Mouse (Mus musculus) liver, embryonic 11.5 days (tissue): Measurements from ENCODE around the gene Mvk. TPM values are rescaled to one million over a fixed set of nuclear protein-coding genes. Genes with fewer than 3 reads are reported as not detected.
A peak's percentile ranks its signal among the peaks of the same experiment; 100 is the strongest.

Experiments used
- ATAC-seq: fragments of 200-750 bp; cut with Nextera tagmentation; replicated peaks from 2 replicates; pipeline ENCODE4 v1.8.0; 2017; ENCODE audit warnings: moderate number of reproducible peaks, mild to moderate bottlenecking, moderate TSS enrichment, moderate library complexity; ENCODE audit not compliant: low FRiP score
- DNase-seq: peaks from one replicate; pipeline ENCODE4 v3.0.0-alpha.2; 2017; ENCODE audit warnings: low spot score
- H3K27ac ChIP-seq: fragments of 300-500 bp; sonication (generic); 2 replicates; pipeline ENCODE4 v1.5.1; 2014; ENCODE audit warnings: mild to moderate bottlenecking, low read depth, low read length, control low read depth
- H3K27me3 ChIP-seq: fragments of 300-500 bp; sonication (generic); replicated peaks from 2 replicates; pipeline ENCODE4 v1.6.1; 2014; ENCODE audit warnings: low read length, mixed read lengths; ENCODE audit not compliant: control insufficient read depth, insufficient read depth
- H3K36me3 ChIP-seq: fragments of 300-500 bp; sonication (generic); 2 replicates; pipeline ENCODE4 v1.6.1; 2014; ENCODE audit warnings: mild to moderate bottlenecking, low read length, moderate library complexity, mixed read lengths; ENCODE audit not compliant: control insufficient read depth, insufficient read depth
- H3K4me1 ChIP-seq: fragments of 300-500 bp; sonication (generic); replicated peaks from 2 replicates; pipeline ENCODE4 v1.6.1; 2014; ENCODE audit warnings: low read length, mixed read lengths; ENCODE audit not compliant: control insufficient read depth, insufficient read depth
- H3K4me2 ChIP-seq: fragments of 300-500 bp; sonication (generic); 2 replicates; pipeline ENCODE4 v1.6.1; 2014; ENCODE audit warnings: mild to moderate bottlenecking, control low read depth, moderate library complexity
- H3K4me3 ChIP-seq: fragments of 300-500 bp; sonication (generic); 2 replicates; pipeline ENCODE4 v1.5.1; 2014; ENCODE audit warnings: low read depth, low read length, control low read depth
- H3K9ac ChIP-seq: fragments of 300-500 bp; sonication (generic); 2 replicates; pipeline ENCODE4 v1.6.1; 2014; ENCODE audit warnings: low read depth, low read length, control low read depth
- H3K9me3 ChIP-seq: fragments of 300-500 bp; sonication (generic); 2 replicates; pipeline ENCODE4 v1.6.1; 2016; ENCODE audit warnings: low read length, inconsistent platforms, mixed read lengths; ENCODE audit not compliant: control insufficient read depth
- WGBS: fragments of 180-500 bp; shearing (Covaris S2); extraction: QIAGEN DNeasy Blood & Tissue Kit; methylation state at CpG from one replicate; pipeline ENCODE4 v1.1.7; 2014; 5-methylcytosine and 5-hydroxymethylcytosine counted together
- polyA plus RNA-seq: library from polyadenylated mRNA; unstranded; fragments of >200 nt; fragmentation: Nextera tagmentation; extraction: Ambion mirVana; gene quantifications from 2 replicates; pipeline ENCODE4 v1.2.1, GENCODE M21; 2014

Mvk gene
- polyA plus RNA-seq, 1 experiment from 2014 or later, result 48.5 TPM

- ATAC-seq, result no peak
- peaks cover 28% of the 10 kb centered on the region for H3K4me1 ChIP-seq
- no peak overlapping the region for H3K27ac ChIP-seq
- H3K4me2 ChIP-seq, result no peak overlapping the region
- 86% methylated on average over 2 of the region's 2 CpGs for WGBS
- DNase-seq, result no peak
- no peaks in the 10 kb centered on the region; the same call in 1 of the 2 replicates for H3K27me3 ChIP-seq
- H3K4me3 ChIP-seq, result no peak overlapping the region
- H3K9me3 ChIP-seq, result no peaks in the 10 kb centered on the region
- H3K9ac ChIP-seq, result no peak overlapping the region
- H3K36me3 ChIP-seq, result no peaks in the 10 kb centered on the region
Observed at GRCm38 (mm10) chr5:114464561-114464960, 20.5 kb downstream of the Mvk start.

DNA sequence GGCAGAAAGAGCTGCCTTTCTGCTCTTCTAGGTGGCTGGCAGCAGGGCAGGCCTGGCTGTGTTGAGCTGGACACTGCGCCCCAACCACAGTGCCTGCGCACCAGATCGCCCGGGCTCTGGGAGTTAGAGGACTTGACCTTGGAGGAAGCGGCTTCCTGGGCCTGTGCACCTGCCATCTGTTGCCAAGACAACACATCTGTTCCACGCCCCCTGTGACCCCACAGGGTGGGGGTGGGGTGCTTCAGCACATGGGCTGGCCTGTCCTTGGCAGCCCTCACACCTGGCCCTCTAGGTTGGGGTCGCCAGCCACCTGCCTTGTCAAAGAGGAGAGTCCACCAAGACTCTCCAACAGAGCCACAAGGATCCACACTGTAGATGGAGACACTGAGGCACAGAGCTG, 21.6 kb downstream of the Mvk start:
- H3K36me3 ChIP-seq, result no peaks in the 10 kb centered on the region

GRCm38 (mm10) chr5:114467019-114467418, 22.9 kb downstream of the Mvk start:
- Histone ChIP-seq H3K4me2 (peak overlapping the region; percentile 48), H3K4me1 (peaks cover 20% of the 10 kb centered on the region), H3K4me3 (peak overlapping the region; percentile 24; the same call in 1 of the 2 replicates), H3K9ac (no peak overlapping the region), H3K27me3 (no peaks in the 10 kb centered on the region; the same call in 1 of the 2 replicates), H3K36me3 (no peaks in the 10 kb centered on the region), H3K27ac (no peak overlapping the region), H3K9me3 (no peaks in the 10 kb centered on the region)
- DNase-seq (no peak), ATAC-seq (no peak)
- 7% methylated on average over 11 of the region's 11 CpGs for WGBS

More for the DNA sequence above, 21.6 kb downstream of the Mvk start:
- Histone ChIP-seq H3K4me1 (peaks cover 28% of the 10 kb centered on the region), H3K4me3 (no peak overlapping the region), H3K9me3 (no peaks in the 10 kb centered on the region), H3K27ac (no peak overlapping the region), H3K27me3 (no peaks in the 10 kb centered on the region; the same call in 1 of the 2 replicates), H3K9ac (no peak overlapping the region), H3K4me2 (no peak overlapping the region)
- 64% methylated on average over 7 of the region's 7 CpGs for WGBS
- no peak for ATAC-seq
- no peak for DNase-seq

- no peak; the same call in 1 of the 2 replicates for ATAC-seq
- WGBS, result 5% methylated on average over 10 of the region's 13 CpGs
Observed at GRCm38 (mm10) chr5:114467430-114467829, 23.4 kb downstream of the Mvk start.

GRCm38 (mm10) chr5:114468007-114468406, 23.9 kb downstream of the Mvk start:
- no peak for ATAC-seq
- no peak overlapping the region for H3K4me3 ChIP-seq
- H3K4me1 ChIP-seq, result peaks cover 20% of the 10 kb centered on the region

More at GRCm38 (mm10) chr5:114467430-114467829, 23.4 kb downstream of the Mvk start:
- Histone ChIP-seq H3K4me2 (peak overlapping the region; percentile 48), H3K4me3 (peak overlapping the region; percentile 24; the same call in 1 of the 2 replicates), H3K27me3 (no peaks in the 10 kb centered on the region; the same call in 1 of the 2 replicates), H3K9me3 (no peaks in the 10 kb centered on the region), H3K9ac (no peak overlapping the region), H3K36me3 (no peaks in the 10 kb centered on the region), H3K27ac (peak overlapping the region; percentile 52; the same call in 1 of the 2 replicates), H3K4me1 (peaks cover 20% of the 10 kb centered on the region)
- DNase-seq, result peak; percentile 74

GRCm38 (mm10) chr5:114470359-114470758, 26.3 kb downstream of the Mvk start:
- Histone ChIP-seq H3K4me2 (no peak overlapping the region), H3K4me3 (no peak overlapping the region), H3K36me3 (no peaks in the 10 kb centered on the region), H3K9me3 (no peaks in the 10 kb centered on the region), H3K27ac (no peak overlapping the region), H3K27me3 (no peaks in the 10 kb centered on the region; the same call in 1 of the 2 replicates), H3K9ac (no peak overlapping the region), H3K4me1 (peaks cover 13% of the 10 kb centered on the region)
- WGBS, result 57% methylated on average over 3 of the region's 3 CpGs
- ATAC-seq, result no peak
- DNase-seq, result no peak

More at GRCm38 (mm10) chr5:114468007-114468406, 23.9 kb downstream of the Mvk start:
- H3K9ac ChIP-seq, result no peak overlapping the region
- H3K27ac ChIP-seq, result peak overlapping the region; percentile 52; the same call in 1 of the 2 replicates
- no peaks in the 10 kb centered on the region for H3K9me3 ChIP-seq
- no peaks in the 10 kb centered on the region; the same call in 1 of the 2 replicates for H3K27me3 ChIP-seq
- no peaks in the 10 kb centered on the region for H3K36me3 ChIP-seq
- WGBS, result 72% methylated on average over 4 of the region's 4 CpGs
- DNase-seq, result no peak
- no peak overlapping the region for H3K4me2 ChIP-seq

DNA sequence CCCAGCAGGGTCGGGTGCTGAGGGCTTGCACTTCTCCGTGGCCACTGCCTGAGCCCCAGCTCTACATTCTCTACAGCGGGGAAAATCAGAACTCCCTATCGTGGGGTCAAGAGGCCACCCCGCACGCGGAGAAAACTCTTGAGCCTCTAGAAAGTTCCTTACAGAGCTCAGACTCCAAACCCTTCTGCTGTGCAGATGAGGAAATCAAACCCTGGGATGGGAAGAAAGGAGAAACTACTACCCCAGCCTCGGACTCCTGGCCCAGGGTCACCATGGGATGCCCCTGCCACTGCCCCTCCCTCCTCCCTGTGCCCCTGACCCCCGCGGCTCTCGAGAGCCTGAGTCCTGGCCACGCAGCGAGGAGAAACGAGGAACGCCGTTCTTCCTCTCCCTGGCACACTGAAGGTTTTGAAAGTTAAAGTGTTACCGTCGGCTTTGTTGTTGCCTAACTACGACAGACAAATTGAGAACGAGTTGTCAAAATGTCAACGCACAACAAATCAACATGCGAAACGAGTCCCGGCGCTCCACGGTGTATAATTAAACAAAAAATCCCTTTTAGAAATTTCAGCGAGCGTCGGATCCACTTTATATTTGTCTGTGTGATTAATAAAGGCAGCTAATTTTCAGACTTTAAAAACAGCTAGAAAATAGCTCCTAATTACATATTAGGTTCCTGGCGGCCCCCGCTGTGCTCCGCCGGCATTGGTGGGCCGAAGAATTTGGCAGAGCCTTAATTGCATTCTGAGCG, 30.8 kb downstream of the Mvk start:
- 58% methylated on average over 35 of the region's 35 CpGs for WGBS
- Histone ChIP-seq H3K4me1 (no peaks in the 10 kb centered on the region; the same call in 1 of the 2 replicates), H3K4me3 (no peak overlapping the region), H3K27ac (no peak overlapping the region), H3K9me3 (no peaks in the 10 kb centered on the region), H3K36me3 (no peaks in the 10 kb centered on the region), H3K4me2 (no peak overlapping the region), H3K9ac (no peak overlapping the region), H3K27me3 (no peaks in the 10 kb centered on the region)
- ATAC-seq (no peak), DNase-seq (no peak)

DNA sequence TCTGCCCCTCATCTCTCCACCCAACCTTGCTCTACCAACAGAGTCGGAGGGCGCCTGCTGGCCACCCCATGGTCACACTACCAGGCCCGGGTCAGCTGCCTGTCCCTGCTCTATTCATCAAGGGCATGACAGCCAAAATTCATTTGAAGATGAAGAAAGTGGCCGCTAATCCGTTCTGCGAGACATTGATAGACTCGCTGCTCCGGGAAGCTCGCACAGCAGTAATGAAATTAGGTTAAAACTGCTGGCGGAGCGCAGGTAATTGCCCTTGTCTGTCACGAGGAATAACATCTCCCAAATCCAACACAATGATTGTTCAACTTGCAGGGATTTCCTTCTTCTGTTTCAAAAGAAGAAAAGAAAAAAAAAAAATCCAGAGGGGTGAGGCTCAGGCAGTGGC, 34.2 kb downstream of the Mvk start:
- DNase-seq (no peak), ATAC-seq (no peak)
- H3K4me3 ChIP-seq, result no peak overlapping the region
- no peaks in the 10 kb centered on the region for H3K36me3 ChIP-seq
- no peak overlapping the region for H3K4me2 ChIP-seq
- no peaks in the 10 kb centered on the region for H3K27me3 ChIP-seq
- WGBS, result 83% methylated on average over 12 of the region's 12 CpGs
- no peaks in the 10 kb centered on the region; the same call in 1 of the 2 replicates for H3K4me1 ChIP-seq
- no peak overlapping the region for H3K9ac ChIP-seq
- H3K27ac ChIP-seq, result no peak overlapping the region
- no peaks in the 10 kb centered on the region for H3K9me3 ChIP-seq
